Mouse (Mus musculus): ENCODE measurements around the gene Slfnl1. TPM values are rescaled to one million over a fixed set of nuclear protein-coding genes. Genes with fewer than 3 reads are reported as not detected.

Gene Slfnl1
- polyA plus RNA-seq, 1 experiment from 2014 or later: 0.08 TPM

DNA sequence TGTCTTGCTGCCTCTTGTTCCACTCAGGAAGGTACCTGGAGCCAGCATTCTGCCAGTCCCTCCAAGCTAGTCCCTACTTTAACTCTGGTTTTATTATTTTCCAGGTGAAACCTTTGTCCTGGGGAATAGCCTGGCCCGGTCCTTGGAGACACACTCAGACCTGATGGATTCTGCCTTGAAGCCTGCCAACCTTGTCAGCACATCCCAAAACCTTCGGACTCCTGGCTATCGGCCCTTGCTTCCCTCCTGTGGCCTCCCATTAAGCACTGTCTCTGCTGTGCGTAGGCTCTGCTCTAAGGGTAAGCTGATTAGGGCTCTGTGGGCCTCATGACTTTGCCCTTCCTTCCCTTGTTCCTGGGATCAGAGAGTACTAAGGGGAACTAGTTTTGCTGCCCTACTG, 9.7 kb upstream of the Slfnl1 start:
- 86% methylated on average over 4 of the region's 4 CpGs for WGBS
- H3K36me3 ChIP-seq (ENCODE audit: control insufficient read depth, insufficient read depth): peaks cover 56% of the 10 kb centered on the region
- H3K4me3 ChIP-seq (ENCODE audit: low read length): no peak overlapping the region

GRCm38 (mm10) chr4:120523092-120523491, 8.9 kb upstream of the Slfnl1 start:
- no peaks in the 10 kb centered on the region for H3K9me3 ChIP-seq (replicated peaks; ENCODE audit: control insufficient read depth, low read length)
- H3K36me3 ChIP-seq (ENCODE audit: control insufficient read depth, insufficient read depth): peaks cover 56% of the 10 kb centered on the region
- no peak overlapping the region for H3K9ac ChIP-seq (ENCODE audit: low read length)
- 87% methylated on average over 3 of the region's 3 CpGs for WGBS
- no peak overlapping the region for H3K4me2 ChIP-seq (ENCODE audit: low read depth, low read length)
- no peaks in the 10 kb centered on the region for H3K4me1 ChIP-seq (ENCODE audit: control insufficient read depth, insufficient read depth, low read length)
- ATAC-seq (replicated peaks; ENCODE audit: extremely low read depth, insufficient read depth, low FRiP score): no peak
- H3K27me3 ChIP-seq (ENCODE audit: control insufficient read depth, insufficient read depth, low read length): no peaks in the 10 kb centered on the region
- H3K4me3 ChIP-seq (ENCODE audit: low read length): no peak overlapping the region
- no peak overlapping the region for H3K27ac ChIP-seq (ENCODE audit: low read length)

More for the DNA sequence above, 9.7 kb upstream of the Slfnl1 start:
- ATAC-seq (replicated peaks; ENCODE audit: extremely low read depth, insufficient read depth, low FRiP score): no peak
- Histone ChIP-seq H3K4me1 (ENCODE audit: control insufficient read depth, insufficient read depth, low read length) (no peaks in the 10 kb centered on the region), H3K4me2 (ENCODE audit: low read depth, low read length) (no peak overlapping the region), H3K9me3 (replicated peaks; ENCODE audit: control insufficient read depth, low read length) (no peaks in the 10 kb centered on the region), H3K27ac (ENCODE audit: low read length) (no peak overlapping the region), H3K9ac (ENCODE audit: low read length) (no peak overlapping the region), H3K27me3 (ENCODE audit: control insufficient read depth, insufficient read depth, low read length) (no peaks in the 10 kb centered on the region)

DNA sequence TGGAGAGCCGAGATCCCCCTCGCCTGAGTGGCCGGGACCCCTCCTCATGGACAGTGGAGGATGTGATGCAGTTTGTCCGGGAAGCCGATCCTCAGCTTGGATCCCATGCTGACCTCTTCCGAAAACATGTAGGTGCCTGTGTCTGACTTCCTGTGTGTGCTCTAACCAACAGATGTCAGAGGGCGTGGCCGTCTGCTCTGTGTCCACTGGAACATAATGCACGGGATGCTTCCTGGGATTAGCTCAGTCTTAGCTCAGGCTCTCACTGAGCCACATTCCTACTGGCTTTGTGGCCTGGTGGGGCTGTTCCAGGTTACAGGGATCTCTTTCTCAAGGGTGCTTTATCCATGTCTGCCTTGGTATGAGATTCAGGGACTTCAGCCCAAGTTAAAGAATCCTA, 3.9 kb upstream of the Slfnl1 start:
- no peak for ATAC-seq (replicated peaks; ENCODE audit: extremely low read depth, insufficient read depth, low FRiP score)
- Histone ChIP-seq H3K4me3 (ENCODE audit: low read length) (no peak overlapping the region), H3K36me3 (ENCODE audit: control insufficient read depth, insufficient read depth) (peaks cover 57% of the 10 kb centered on the region), H3K4me2 (ENCODE audit: low read depth, low read length) (no peak overlapping the region), H3K9me3 (replicated peaks; ENCODE audit: control insufficient read depth, low read length) (no peaks in the 10 kb centered on the region), H3K27me3 (ENCODE audit: control insufficient read depth, insufficient read depth, low read length) (no peaks in the 10 kb centered on the region), H3K9ac (ENCODE audit: low read length) (no peak overlapping the region), H3K4me1 (ENCODE audit: control insufficient read depth, insufficient read depth, low read length) (no peaks in the 10 kb centered on the region), H3K27ac (ENCODE audit: low read length) (no peak overlapping the region)
- WGBS: 84% methylated on average over 9 of the region's 9 CpGs

DNA sequence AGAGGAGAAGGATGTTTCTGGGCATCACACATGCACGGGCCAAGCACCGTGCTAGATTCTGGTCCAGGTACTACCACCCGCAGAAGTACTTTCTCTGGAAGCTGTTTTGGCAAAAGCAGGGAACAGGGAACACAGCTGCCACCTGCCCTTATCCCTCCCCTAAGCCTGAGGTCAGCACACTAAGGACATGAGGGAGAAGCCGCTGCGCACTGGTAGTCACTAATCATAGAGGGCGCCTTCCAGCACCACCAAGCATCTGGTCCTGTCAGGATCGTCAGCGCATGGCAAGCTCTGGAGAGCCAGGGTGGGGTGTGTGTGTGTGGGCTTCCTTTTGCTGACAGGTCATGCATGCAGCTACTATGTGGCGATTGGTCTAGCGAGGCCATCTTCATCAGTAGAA, 6.6 kb downstream of the Slfnl1 start:
- WGBS: 95% methylated on average over 10 of the region's 10 CpGs

DNA sequence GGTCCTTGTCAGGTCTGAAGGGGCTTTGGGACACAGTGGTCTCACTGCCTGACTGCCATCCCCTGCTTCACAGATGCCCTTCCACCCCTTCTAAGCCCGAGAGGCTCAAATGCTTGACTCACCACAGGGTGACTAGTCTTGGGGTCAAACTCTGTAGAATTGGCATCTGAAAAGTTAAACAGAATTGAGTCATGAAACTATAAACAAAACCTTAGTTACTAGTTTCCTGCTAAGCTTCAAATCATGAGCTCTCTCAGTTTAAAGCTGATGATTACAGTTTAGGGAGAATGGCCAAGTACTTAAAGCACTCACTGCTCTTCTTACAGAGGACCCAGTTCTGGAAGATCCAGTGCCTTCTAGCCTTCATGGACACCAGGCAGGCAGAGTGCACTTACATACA, 12.9 kb downstream of the Slfnl1 start:
- 85% methylated on average over 1 of the region's 1 CpGs for WGBS
- no peaks in the 10 kb centered on the region for H3K9me3 ChIP-seq (replicated peaks; ENCODE audit: control insufficient read depth, low read length)
- H3K4me1 ChIP-seq (ENCODE audit: control insufficient read depth, insufficient read depth, low read length): no peaks in the 10 kb centered on the region
- no peak overlapping the region for H3K4me2 ChIP-seq (ENCODE audit: low read depth, low read length)
- peaks cover 74% of the 10 kb centered on the region for H3K36me3 ChIP-seq (ENCODE audit: control insufficient read depth, insufficient read depth)
- H3K27ac ChIP-seq (ENCODE audit: low read length): no peak overlapping the region
- no peak for ATAC-seq (replicated peaks; ENCODE audit: extremely low read depth, insufficient read depth, low FRiP score)
- H3K27me3 ChIP-seq (ENCODE audit: control insufficient read depth, insufficient read depth, low read length): no peaks in the 10 kb centered on the region
- H3K4me3 ChIP-seq (ENCODE audit: low read length): no peak overlapping the region
- H3K9ac ChIP-seq (ENCODE audit: low read length): no peak overlapping the region

More for the DNA sequence above, 6.6 kb downstream of the Slfnl1 start:
- no peaks in the 10 kb centered on the region for H3K4me1 ChIP-seq (ENCODE audit: control insufficient read depth, insufficient read depth, low read length)
- H3K27ac ChIP-seq (ENCODE audit: low read length): no peak overlapping the region
- no peak for ATAC-seq (replicated peaks; ENCODE audit: extremely low read depth, insufficient read depth, low FRiP score)
- H3K9ac ChIP-seq (ENCODE audit: low read length): no peak overlapping the region
- peaks cover 45% of the 10 kb centered on the region for H3K36me3 ChIP-seq (ENCODE audit: control insufficient read depth, insufficient read depth)
- no peaks in the 10 kb centered on the region for H3K27me3 ChIP-seq (ENCODE audit: control insufficient read depth, insufficient read depth, low read length)
- no peaks in the 10 kb centered on the region for H3K9me3 ChIP-seq (replicated peaks; ENCODE audit: control insufficient read depth, low read length)
- H3K4me3 ChIP-seq (ENCODE audit: low read length): no peak overlapping the region
- H3K4me2 ChIP-seq (ENCODE audit: low read depth, low read length): no peak overlapping the region

GRCm38 (mm10) chr4:120556592-120556991, 24.6 kb downstream of the Slfnl1 start:
- Histone ChIP-seq H3K36me3 (ENCODE audit: control insufficient read depth, insufficient read depth) (peaks cover 73% of the 10 kb centered on the region), H3K4me1 (ENCODE audit: control insufficient read depth, insufficient read depth, low read length) (no peaks in the 10 kb centered on the region), H3K27me3 (ENCODE audit: control insufficient read depth, insufficient read depth, low read length) (no peaks in the 10 kb centered on the region), H3K4me3 (ENCODE audit: low read length) (no peak overlapping the region), H3K9ac (ENCODE audit: low read length) (no peak overlapping the region), H3K9me3 (replicated peaks; ENCODE audit: control insufficient read depth, low read length) (no peaks in the 10 kb centered on the region), H3K27ac (ENCODE audit: low read length) (no peak overlapping the region), H3K4me2 (ENCODE audit: low read depth, low read length) (no peak overlapping the region)
- 80% methylated on average over 6 of the region's 6 CpGs for whole genome bisulfite sequencing
- ATAC-seq (replicated peaks; ENCODE audit: extremely low read depth, insufficient read depth, low FRiP score): no peak

- Histone ChIP-seq H3K27me3 (ENCODE audit: control insufficient read depth, insufficient read depth, low read length) (no peaks in the 10 kb centered on the region), H3K27ac (ENCODE audit: low read length) (no peak overlapping the region), H3K4me1 (ENCODE audit: control insufficient read depth, insufficient read depth, low read length) (peaks cover 26% of the 10 kb centered on the region), H3K4me3 (ENCODE audit: low read length) (no peak overlapping the region), H3K4me2 (ENCODE audit: low read depth, low read length) (no peak overlapping the region), H3K9me3 (replicated peaks; ENCODE audit: control insufficient read depth, low read length) (no peaks in the 10 kb centered on the region), H3K36me3 (ENCODE audit: control insufficient read depth, insufficient read depth) (peaks cover 33% of the 10 kb centered on the region), H3K9ac (ENCODE audit: low read length) (no peak overlapping the region)
- no peak for ATAC-seq (replicated peaks; ENCODE audit: extremely low read depth, insufficient read depth, low FRiP score)
- WGBS: 79% methylated on average over 2 of the region's 2 CpGs
Observed at GRCm38 (mm10) chr4:120565726-120566125, 33.7 kb downstream of the Slfnl1 start.

DNA sequence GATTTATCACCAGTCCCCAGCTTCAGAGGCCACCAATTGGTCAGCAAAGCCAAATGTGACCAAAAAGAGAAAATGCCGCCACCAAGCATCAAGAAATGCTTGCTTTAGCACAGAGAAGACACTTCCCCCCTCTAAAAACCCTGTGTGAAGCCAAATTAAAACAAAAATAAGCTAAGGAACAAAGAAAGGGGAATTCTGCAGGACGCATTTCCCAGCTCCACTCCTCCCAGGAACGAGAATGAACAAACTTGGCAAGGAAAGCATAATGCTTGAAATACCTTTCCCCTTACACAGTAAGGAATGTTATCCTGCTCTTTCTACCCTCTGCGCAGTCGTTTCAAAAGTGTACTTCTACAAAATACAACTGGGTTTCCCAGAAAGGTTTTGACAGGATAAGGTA, 36.0 kb downstream of the Slfnl1 start:
- Histone ChIP-seq H3K9me3 (replicated peaks; ENCODE audit: control insufficient read depth, low read length) (no peaks in the 10 kb centered on the region), H3K27me3 (ENCODE audit: control insufficient read depth, insufficient read depth, low read length) (no peaks in the 10 kb centered on the region), H3K36me3 (ENCODE audit: control insufficient read depth, insufficient read depth) (peaks cover 16% of the 10 kb centered on the region), H3K27ac (ENCODE audit: low read length) (peak overlapping the region; percentile 99), H3K4me2 (ENCODE audit: low read depth, low read length) (peak overlapping the region; percentile 74), H3K4me1 (ENCODE audit: control insufficient read depth, insufficient read depth, low read length) (peaks cover 34% of the 10 kb centered on the region), H3K4me3 (ENCODE audit: low read length) (peak overlapping the region; percentile 42), H3K9ac (ENCODE audit: low read length) (peak overlapping the region; percentile 90)
- ATAC-seq (replicated peaks; ENCODE audit: extremely low read depth, insufficient read depth, low FRiP score): 0 out of 2 replicates have a peak, but pooled peaks have one; percentile 33
- 8% methylated on average over 5 of the region's 5 CpGs for WGBS

- Histone ChIP-seq H3K36me3 (ENCODE audit: control insufficient read depth, insufficient read depth) (peaks cover 11% of the 10 kb centered on the region), H3K9me3 (replicated peaks; ENCODE audit: control insufficient read depth, low read length) (no peaks in the 10 kb centered on the region), H3K4me1 (ENCODE audit: control insufficient read depth, insufficient read depth, low read length) (peaks cover 34% of the 10 kb centered on the region), H3K4me2 (ENCODE audit: low read depth, low read length) (peak overlapping the region; percentile 74), H3K4me3 (ENCODE audit: low read length) (peak overlapping the region; percentile 83), H3K27ac (ENCODE audit: low read length) (peak overlapping the region; percentile 99), H3K27me3 (ENCODE audit: control insufficient read depth, insufficient read depth, low read length) (no peaks in the 10 kb centered on the region), H3K9ac (ENCODE audit: low read length) (peak overlapping the region; percentile 90)
- ATAC-seq (replicated peaks; ENCODE audit: extremely low read depth, insufficient read depth, low FRiP score): no peak
- WGBS: 7% methylated on average over 4 of the region's 4 CpGs
Observed at GRCm38 (mm10) chr4:120569025-120569424, 37.0 kb downstream of the Slfnl1 start.

Data from heart, embryonic 16.5 days (tissue).